Mouse (Mus musculus): ENCODE data around the gene Pnp2. TPM values are rescaled to one million over a fixed set of nuclear protein-coding genes. Genes with fewer than 3 reads are reported as not detected.
"Not testable (repeated sequence)": the region's sequence is repeated elsewhere in the genome, so short reads cannot be mapped to it uniquely, and the experiment has no call there.

Pnp2 gene
- polyA plus RNA-seq, 1 experiment, result not detected

DNA sequence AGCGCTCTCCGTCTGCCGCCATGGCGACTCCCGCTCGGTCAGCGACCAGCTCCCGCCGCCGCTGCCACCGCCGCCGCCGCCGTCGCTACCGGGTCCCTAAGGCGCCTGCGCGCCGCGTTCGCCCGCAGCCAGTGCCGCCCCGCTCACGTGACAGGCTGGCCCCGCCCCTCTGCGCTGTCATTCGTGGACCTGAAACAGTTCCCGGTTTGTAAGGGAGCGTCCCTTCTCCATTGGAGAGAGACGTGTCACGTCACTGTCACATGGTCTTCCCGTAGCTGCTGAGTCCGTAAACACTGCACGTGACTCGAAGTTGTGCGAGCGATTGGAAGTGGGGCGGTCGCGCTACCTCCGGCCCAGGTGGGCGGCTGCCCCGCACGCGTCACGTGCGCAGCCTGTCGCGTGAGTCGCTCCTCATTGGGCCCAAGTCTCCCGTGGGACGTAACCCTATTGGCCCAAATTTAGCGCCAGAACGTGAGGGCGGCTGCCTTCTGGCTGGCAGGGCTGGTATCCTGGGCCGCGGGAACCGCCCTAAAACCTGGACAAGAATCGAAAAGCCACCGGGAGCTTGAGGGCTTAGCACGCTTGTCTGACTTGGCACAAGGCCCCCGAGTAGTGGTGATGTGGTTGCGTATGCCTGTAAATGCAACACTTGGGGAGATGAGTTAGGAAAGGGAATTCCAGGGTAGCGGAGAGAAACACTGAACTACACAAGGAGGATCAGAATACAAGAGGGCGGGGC is 24.9 kb upstream of the Pnp2 start, which contains the start of the genes Pip4p1 and Pnp:
Gene Pip4p1 (minus strand): TSS at position 103 of the 739 bp plus-strand sequence.
Gene Pnp (plus strand): TSS at position 329 of the 739 bp plus-strand sequence.
- H3K36me3 ChIP-seq (replicated peaks; ENCODE audit: low read length), result peaks cover 37% of the 10 kb centered on the region
- TF ChIP-seq FLI1 (IDR thresholded peaks at IDR 0.05; ENCODE audit: low read length) (no peak), GATA1 (IDR thresholded peaks at IDR 0.05; ENCODE audit: borderline replicate concordance, low read length) (no peak)
- H3K4me1 ChIP-seq, result peaks cover 53% of the 10 kb centered on the region
- H3K4me3 ChIP-seq (replicated peaks), result peak within 1 kb of the TSS; percentile 98
- H3K9me3 ChIP-seq, result no peaks in the 10 kb centered on the region
- H3K27me3 ChIP-seq (replicated peaks), result no peaks in the 10 kb centered on the region

GRCm38 (mm10) chr14:50931493-50932020 is 24.2 kb upstream of the Pnp2 start:
- Histone ChIP-seq H3K36me3 (replicated peaks; ENCODE audit: low read length) (peaks cover 31% of the 10 kb centered on the region), H3K4me1 (peaks cover 46% of the 10 kb centered on the region), H3K27me3 (replicated peaks) (no peaks in the 10 kb centered on the region), H3K9me3 (no peaks in the 10 kb centered on the region), H3K4me3 (replicated peaks) (peak overlapping the region; percentile 98)
- TF ChIP-seq GATA1 (IDR thresholded peaks at IDR 0.05; ENCODE audit: borderline replicate concordance, low read length) (no peak), FLI1 (IDR thresholded peaks at IDR 0.05; ENCODE audit: low read length) (no peak)

DNA sequence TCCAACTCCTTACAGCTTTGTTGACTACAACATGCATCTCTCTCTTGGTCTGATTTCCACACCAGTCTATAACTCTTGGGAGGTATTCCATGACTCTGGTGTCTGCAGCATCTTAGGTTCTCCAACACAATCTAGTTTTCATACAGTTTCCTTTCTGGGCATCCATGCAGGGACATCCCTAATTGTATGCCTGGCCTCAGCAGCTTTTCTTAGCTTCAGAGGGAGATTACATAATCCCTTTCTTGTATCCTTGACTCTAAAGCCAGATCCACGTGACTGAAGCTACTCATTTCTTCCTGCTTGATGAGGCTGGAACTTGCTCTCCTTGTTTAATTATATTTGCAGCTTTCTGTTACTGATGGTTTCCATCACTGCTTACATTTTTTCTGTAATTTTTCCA is 19.1 kb upstream of the Pnp2 start:
- Histone ChIP-seq H3K4me1 (peaks cover 34% of the 10 kb centered on the region), H3K27me3 (replicated peaks) (no peaks in the 10 kb centered on the region), H3K36me3 (replicated peaks; ENCODE audit: low read length) (no peaks in the 10 kb centered on the region), H3K4me3 (replicated peaks) (no peak overlapping the region), H3K9me3 (no peaks in the 10 kb centered on the region)
- TF ChIP-seq FLI1 (IDR thresholded peaks at IDR 0.05; ENCODE audit: low read length) (no peak), GATA1 (IDR thresholded peaks at IDR 0.05; ENCODE audit: borderline replicate concordance, low read length) (no peak)

DNA sequence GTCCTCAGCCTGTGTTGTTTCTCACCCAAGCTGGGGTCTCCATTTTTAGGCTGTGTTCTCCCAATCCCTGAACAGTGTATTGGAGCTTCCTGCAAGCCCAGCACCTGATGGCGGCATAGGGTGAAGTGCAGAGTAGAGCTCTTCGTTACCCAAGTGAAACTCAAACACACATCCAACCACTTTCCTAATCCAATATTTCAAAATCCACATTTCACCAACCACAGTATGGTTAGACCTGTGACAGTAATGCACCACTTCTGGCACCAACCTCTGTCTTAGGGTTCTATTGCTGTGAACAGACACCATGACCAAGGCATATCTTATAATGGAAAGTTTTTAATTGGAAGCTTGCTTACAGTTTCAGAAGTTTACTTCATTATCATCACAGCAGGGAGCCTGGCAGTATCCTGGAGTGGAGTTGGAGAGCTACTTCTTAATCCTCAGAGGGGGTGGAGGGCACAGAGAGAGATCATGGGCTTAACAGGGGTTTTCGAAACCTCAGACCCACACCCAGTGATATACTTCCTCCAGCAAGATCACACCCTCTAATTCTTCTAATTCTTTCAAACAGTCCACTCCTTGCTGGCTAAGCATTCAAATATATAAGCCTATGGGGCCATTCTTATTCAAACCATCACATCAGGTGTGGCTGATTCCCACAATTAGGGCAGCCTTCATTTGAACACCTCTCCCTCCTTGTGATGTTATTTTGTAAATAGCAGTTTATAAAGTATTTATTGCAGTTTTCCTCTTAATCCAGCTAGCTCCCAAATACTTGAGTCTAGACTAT is 17.5 kb upstream of the Pnp2 start:
- Histone ChIP-seq H3K9me3 (no peaks in the 10 kb centered on the region), H3K4me1 (peaks cover 25% of the 10 kb centered on the region), H3K4me3 (replicated peaks) (peak overlapping the region; percentile 77), H3K36me3 (replicated peaks; ENCODE audit: low read length) (no peaks in the 10 kb centered on the region), H3K27me3 (replicated peaks) (no peaks in the 10 kb centered on the region)
- TF ChIP-seq GATA1 (IDR thresholded peaks at IDR 0.05; ENCODE audit: borderline replicate concordance, low read length) (no peak), FLI1 (IDR thresholded peaks at IDR 0.05; ENCODE audit: low read length) (no peak)

DNA sequence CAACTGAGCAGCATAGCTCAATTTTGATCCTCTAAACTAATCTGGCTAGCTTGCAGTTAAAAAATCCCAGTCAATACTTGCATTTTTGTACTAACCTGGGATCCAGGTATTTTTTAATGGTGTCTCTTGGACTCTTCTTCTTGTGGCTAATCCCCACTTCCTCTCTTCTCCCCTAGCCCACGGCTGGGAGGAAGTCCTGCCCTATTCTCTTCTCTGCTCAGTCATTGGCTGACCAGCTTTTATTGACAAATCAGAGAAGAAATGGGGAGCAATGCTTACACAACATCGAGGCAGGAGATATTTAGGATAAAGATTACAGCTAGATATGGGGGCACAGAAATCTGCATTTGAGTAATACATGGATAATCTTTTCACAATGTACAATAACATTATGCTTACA is 16.9 kb upstream of the Pnp2 start:
- TF ChIP-seq GATA1 (IDR thresholded peaks at IDR 0.05; ENCODE audit: borderline replicate concordance, low read length), result no peak
- H3K27me3 ChIP-seq (replicated peaks), result no peaks in the 10 kb centered on the region
- peak overlapping the region; percentile 77 for H3K4me3 ChIP-seq (replicated peaks)
- H3K9me3 ChIP-seq, result no peaks in the 10 kb centered on the region
- H3K4me1 ChIP-seq, result peaks cover 25% of the 10 kb centered on the region
- H3K36me3 ChIP-seq (replicated peaks; ENCODE audit: low read length), result no peaks in the 10 kb centered on the region

- no peak for TF ChIP-seq GATA1 (IDR thresholded peaks at IDR 0.05; ENCODE audit: borderline replicate concordance, low read length)
- TF ChIP-seq FLI1 (IDR thresholded peaks at IDR 0.05; ENCODE audit: low read length), result no peak
- Histone ChIP-seq H3K4me3 (replicated peaks) (peak within 1 kb of the TSS; percentile 92), H3K36me3 (replicated peaks; ENCODE audit: low read length) (no peaks in the 10 kb centered on the region), H3K27me3 (replicated peaks) (no peaks in the 10 kb centered on the region), H3K9me3 (no peaks in the 10 kb centered on the region), H3K4me1 (peaks cover 8% of the 10 kb centered on the region)
Measured at GRCm38 (mm10) chr14:50943932-50944667, 11.7 kb upstream of the Pnp2 start, which contains the start of gene Gm49342. Gene Gm49342, plus strand, starts transcription at chr14:50944517.

DNA sequence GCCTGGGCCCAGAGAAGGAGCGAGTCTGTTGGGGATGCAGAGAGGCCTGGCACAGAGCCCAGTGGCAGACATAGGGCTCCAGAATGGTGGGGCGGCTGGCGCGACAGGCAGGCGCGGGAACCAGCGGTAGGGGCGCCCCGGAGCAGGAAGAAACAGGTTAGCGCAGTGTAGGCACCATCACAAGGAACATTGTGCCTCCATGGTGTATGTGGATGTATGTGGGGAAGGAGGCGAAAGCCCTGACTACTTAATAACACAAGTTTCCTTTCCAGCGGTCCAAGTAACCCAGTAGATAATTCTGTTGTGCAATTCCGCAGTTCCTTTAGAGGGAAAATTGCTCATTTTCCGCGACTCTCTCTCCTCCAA is 11.1 kb upstream of the Pnp2 start:
- H3K4me1 ChIP-seq; H3K27me3 ChIP-seq (replicated peaks); H3K9me3 ChIP-seq; H3K36me3 ChIP-seq (replicated peaks; ENCODE audit: low read length): not testable (repeated sequence)
- peak overlapping the region; percentile 90 for H3K4me3 ChIP-seq (replicated peaks)

DNA sequence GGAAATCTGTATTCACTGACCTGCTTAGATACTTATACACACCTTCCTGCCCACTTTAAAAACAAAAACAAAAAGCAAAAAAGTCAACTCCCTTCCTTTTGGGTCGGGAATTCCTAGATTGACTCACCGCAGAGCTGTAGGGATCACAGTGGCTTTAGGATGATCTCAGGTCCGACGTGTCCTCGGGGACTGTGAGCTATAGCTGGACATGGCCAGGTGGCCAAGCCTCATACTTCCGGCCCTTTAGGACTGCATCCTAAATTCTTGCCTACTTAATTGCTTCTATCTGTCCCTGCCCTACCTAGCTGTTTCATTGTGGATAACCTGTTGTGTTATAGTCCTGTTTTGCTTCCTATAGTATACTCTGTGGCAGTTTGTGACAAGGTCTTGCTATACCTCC is 10.7 kb upstream of the Pnp2 start:
- not testable (repeated sequence) for H3K27me3 ChIP-seq (replicated peaks); H3K9me3 ChIP-seq; H3K4me1 ChIP-seq; H3K36me3 ChIP-seq (replicated peaks; ENCODE audit: low read length)
- H3K4me3 ChIP-seq (replicated peaks), result peak overlapping the region; percentile 90

GRCm38 (mm10) chr14:50945526-50945925 is 10.3 kb upstream of the Pnp2 start:
- H3K4me1 ChIP-seq; H3K9me3 ChIP-seq; H3K36me3 ChIP-seq (replicated peaks; ENCODE audit: low read length); H3K27me3 ChIP-seq (replicated peaks): not testable (repeated sequence)
- peak overlapping the region; percentile 88 for H3K4me3 ChIP-seq (replicated peaks)

DNA sequence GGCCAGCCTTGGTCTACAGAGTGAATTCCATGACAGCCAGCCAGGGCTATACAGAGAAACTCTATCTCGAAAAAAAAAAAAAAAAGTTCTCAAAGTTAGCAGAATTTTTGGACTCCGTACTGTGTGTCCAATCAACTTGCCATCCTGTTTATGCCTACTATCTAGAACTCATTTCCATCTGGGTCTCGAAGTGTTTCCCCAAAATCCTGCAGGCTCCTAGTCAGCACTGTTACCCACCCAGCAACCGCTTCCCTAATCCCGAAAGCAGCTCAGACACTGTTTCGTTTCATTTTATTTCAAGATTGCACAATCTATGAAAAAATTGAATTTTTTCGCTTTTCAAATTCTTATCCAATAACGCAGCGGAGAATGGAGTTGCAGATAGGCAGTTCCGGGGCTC is 305 bp upstream of the Pnp2 start:
- Histone ChIP-seq H3K9me3 (no peaks in the 10 kb centered on the region), H3K36me3 (replicated peaks; ENCODE audit: low read length) (peaks cover 4% of the 10 kb centered on the region), H3K4me1 (no peaks in the 10 kb centered on the region), H3K27me3 (replicated peaks) (no peaks in the 10 kb centered on the region), H3K4me3 (replicated peaks) (no peak overlapping the region)
- no peak for TF ChIP-seq FLI1 (IDR thresholded peaks at IDR 0.05; ENCODE audit: low read length)
- no peak for TF ChIP-seq GATA1 (IDR thresholded peaks at IDR 0.05; ENCODE audit: borderline replicate concordance, low read length)

DNA sequence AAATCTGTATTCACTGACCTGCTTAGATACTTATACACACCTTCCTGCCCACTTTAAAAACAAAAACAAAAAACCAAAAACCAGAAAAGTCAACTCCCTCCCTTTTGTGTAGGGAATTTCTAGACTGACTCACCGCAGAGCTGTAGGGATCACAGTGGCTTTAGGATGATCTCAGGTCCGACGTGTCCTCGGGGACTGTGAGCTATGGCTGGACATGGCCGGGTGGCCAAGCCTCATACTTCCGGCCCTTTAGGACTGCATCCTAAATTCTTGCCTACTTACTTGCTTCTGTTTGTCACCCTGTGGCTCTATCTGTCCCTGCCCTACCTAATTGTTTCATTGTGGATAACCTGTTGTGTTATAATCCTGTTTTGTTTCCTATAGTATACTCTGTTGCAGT is 932 bp downstream of the Pnp2 start:
- peak overlapping the region; percentile 87 for H3K4me3 ChIP-seq (replicated peaks)

DNA sequence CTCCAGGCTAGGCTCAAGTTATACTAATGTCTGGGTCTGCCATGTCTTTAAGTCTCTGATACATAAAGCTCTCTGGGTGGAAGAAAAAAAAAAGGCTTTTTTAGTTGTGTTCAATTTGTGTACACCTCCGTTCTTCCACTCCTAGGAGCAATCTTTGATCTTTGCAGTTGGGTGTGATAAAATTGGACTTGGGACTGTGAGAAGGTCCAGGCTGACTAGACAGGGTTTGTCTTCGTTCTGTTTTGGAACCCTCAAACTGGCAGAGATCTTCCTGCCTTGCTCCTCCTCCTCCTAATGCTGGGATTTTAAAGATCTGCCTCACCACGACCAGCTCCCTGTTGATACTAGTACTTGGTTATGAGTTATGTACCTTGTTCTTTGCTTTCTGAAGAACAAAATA is 1.4 kb downstream of the Pnp2 start:
- H3K4me1 ChIP-seq; H3K4me3 ChIP-seq (replicated peaks); H3K36me3 ChIP-seq (replicated peaks; ENCODE audit: low read length); H3K27me3 ChIP-seq (replicated peaks); H3K9me3 ChIP-seq: not testable (repeated sequence)

More for the DNA sequence above, 932 bp downstream of the Pnp2 start:
- not testable (repeated sequence) for H3K36me3 ChIP-seq (replicated peaks; ENCODE audit: low read length); H3K9me3 ChIP-seq; H3K27me3 ChIP-seq (replicated peaks); H3K4me1 ChIP-seq

DNA sequence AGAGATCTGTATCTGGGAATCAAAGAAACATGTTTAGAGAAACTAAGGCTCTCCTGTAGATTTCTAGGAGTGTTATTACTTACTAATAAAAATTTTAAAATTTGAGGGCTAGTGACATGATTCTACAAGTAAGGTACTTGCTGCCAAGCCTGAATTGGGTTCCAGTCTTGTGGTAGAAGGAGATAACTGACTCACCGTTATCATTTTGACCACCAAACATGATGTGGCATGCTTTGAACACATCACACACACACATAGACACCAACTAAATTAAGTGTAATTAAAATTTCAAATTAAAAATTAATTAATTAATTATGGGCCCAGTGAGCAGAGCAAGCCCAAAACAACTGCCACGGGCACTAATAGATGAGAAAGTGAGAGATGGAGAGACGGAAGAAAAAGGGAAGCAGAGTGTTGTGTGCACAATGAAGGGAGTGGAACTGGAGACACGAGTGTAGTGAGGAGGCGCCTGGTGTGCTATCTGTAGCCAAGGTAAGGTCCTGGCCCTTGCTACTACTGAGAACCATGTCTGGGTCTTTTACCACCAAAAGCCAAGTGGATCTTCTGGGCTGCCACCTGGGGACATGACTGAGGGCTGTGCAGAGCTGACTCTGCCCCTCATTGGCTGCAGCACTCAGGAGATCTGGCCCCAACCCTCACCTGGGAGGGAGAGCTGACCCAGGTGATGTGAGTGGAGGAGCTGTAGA is 2.6 kb downstream of the Pnp2 start:
- H3K9me3 ChIP-seq; H3K36me3 ChIP-seq (replicated peaks; ENCODE audit: low read length); H3K4me3 ChIP-seq (replicated peaks): not testable (repeated sequence)

More for the DNA sequence above, 2.6 kb downstream of the Pnp2 start:
- not testable (repeated sequence) for H3K27me3 ChIP-seq (replicated peaks); H3K4me1 ChIP-seq
